Mouse (Mus musculus): ENCODE results near the gene Rpap1. TPM values are rescaled to one million over a fixed set of nuclear protein-coding genes. Genes with fewer than 3 reads are reported as not detected.
A peak's percentile ranks its signal among the peaks of the same experiment; 100 is the strongest.

The Rpap1 gene
- polyA plus RNA-seq (2014; fragmentation: Nextera tagmentation; extraction: Ambion mirVana): 26.3 and 30.7 TPM in 2 replicates

DNA sequence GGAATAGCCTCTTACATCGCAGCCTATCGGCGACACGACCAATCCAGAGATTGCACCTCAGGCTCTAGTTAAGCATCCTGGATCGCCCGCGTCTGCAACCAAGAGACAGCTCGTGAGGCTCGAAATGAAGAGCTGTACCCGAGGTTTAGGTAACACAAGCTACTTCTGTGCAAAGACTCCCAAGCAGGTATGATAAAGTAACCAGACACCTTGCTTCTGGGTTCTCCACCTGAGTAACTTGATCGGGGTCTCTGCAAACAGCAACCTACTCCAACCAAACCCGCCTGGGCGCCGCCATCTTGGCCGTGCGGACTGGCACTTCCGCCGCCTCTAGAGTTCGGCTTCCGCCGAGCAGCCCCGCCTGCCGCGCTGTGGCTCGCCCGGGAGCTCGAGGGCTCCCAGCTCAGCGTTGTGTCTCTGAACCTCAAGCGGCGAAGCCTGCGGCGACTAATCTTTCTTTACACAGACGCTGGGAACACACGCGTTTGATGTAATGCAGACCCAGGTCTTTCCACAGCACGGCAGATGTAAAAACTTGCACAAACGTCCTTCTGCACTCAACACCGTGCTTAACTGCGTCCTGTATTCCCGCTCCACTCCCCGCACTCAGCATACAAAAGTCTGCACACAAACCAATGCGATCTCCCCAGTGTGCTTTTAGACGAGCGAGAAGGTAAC lies at the start of gene Rpap1:
Rpap1 (minus strand) TSS at position 332 of the 678 bp plus-strand sequence.
- Histone ChIP-seq H3K4me3 (ENCODE audit: low read depth, low read length) (peak within 1 kb of the TSS; percentile 46), H3K27ac (replicated peaks; ENCODE audit: low read depth, low read length) (peak within 1 kb of the TSS; percentile 63), H3K9me3 (ENCODE audit: control insufficient read depth, low read length) (no peaks in the 10 kb centered on the region), H3K27me3 (ENCODE audit: control insufficient read depth, insufficient read depth, low read length) (no peaks in the 10 kb centered on the region), H3K4me2 (ENCODE audit: low read depth, severe bottlenecking) (peak within 1 kb of the TSS; percentile 53), H3K9ac (ENCODE audit: low read length) (peak within 1 kb of the TSS; percentile 69), H3K36me3 (ENCODE audit: control insufficient read depth, insufficient read depth, low read length) (peaks cover 3% of the 10 kb centered on the region; the same call in 1 of the 2 replicates), H3K4me1 (ENCODE audit: control insufficient read depth, insufficient read depth, low read length) (no peaks in the 10 kb centered on the region)
- WGBS: under 1% methylated on average over 44 of the region's 44 CpGs
- ATAC-seq (ENCODE audit: insufficient number of reproducible peaks, low FRiP score, low TSS enrichment, low read depth) (peak; percentile 90), DNase-seq (ENCODE audit: low spot score) (peak; percentile 92)

DNA sequence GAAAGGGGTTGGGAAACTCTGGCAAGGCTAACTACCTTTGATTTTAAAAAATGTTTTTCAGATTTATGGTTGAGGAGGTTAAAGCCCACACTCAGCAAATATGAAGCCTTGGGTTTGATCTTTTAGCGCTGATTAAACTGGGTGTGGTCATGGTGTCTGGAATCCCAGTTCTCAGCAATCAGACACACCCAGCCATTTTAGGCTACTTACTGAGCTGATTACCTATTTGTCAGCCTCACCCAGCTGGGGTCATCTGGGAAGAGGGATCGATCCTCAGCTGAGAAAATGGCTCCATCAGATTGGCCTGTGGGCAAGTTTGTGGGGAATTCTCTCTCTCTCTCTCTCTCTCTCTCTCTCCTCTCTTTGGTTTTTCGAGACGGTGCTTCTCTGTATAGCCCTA lies 46.9 kb upstream of the Rpap1 start:
- H3K4me1 ChIP-seq (ENCODE audit: control insufficient read depth, insufficient read depth, low read length): no peaks in the 10 kb centered on the region
- no peak overlapping the region for H3K4me3 ChIP-seq (ENCODE audit: low read depth, low read length)
- no peaks in the 10 kb centered on the region for H3K36me3 ChIP-seq (ENCODE audit: control insufficient read depth, insufficient read depth, low read length)
- WGBS: 90% methylated on average over 4 of the region's 4 CpGs
- no peaks in the 10 kb centered on the region for H3K9me3 ChIP-seq (ENCODE audit: control insufficient read depth, low read length)
- no peak for DNase-seq (ENCODE audit: low spot score)
- H3K9ac ChIP-seq (ENCODE audit: low read length): no peak overlapping the region
- no peak overlapping the region for H3K4me2 ChIP-seq (ENCODE audit: low read depth, severe bottlenecking)
- H3K27me3 ChIP-seq (ENCODE audit: control insufficient read depth, insufficient read depth, low read length): no peaks in the 10 kb centered on the region
- ATAC-seq (ENCODE audit: insufficient number of reproducible peaks, low FRiP score, low TSS enrichment, low read depth): no peak
- no peak overlapping the region for H3K27ac ChIP-seq (replicated peaks; ENCODE audit: low read depth, low read length)

DNA sequence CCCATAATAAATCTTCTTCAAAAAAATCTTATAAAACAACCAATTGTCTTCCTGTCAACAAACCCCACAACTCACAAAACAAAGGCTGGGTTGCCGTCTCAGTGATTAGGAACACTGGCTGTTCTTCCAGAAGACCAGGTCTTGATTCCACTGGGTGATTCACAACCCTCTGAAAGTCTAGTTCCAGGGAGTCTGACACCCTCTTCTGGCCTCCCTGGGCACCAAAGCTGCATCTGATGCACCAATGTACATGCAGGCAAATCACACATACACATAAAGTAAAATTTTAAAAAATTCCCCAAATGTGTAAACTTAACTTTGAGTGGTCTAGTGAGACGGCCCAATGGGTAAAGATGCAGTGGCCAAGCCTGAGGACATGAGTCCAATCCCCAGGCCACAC lies 43.2 kb upstream of the Rpap1 start:
- Histone ChIP-seq H3K27me3 (ENCODE audit: control insufficient read depth, insufficient read depth, low read length) (no peaks in the 10 kb centered on the region), H3K4me1 (ENCODE audit: control insufficient read depth, insufficient read depth, low read length) (no peaks in the 10 kb centered on the region), H3K9ac (ENCODE audit: low read length) (no peak overlapping the region), H3K4me3 (ENCODE audit: low read depth, low read length) (no peak overlapping the region), H3K27ac (replicated peaks; ENCODE audit: low read depth, low read length) (no peak overlapping the region), H3K9me3 (ENCODE audit: control insufficient read depth, low read length) (no peaks in the 10 kb centered on the region), H3K36me3 (ENCODE audit: control insufficient read depth, insufficient read depth, low read length) (no peaks in the 10 kb centered on the region), H3K4me2 (ENCODE audit: low read depth, severe bottlenecking) (no peak overlapping the region)
- WGBS: 70% methylated on average over 2 of the region's 2 CpGs
- ATAC-seq (ENCODE audit: insufficient number of reproducible peaks, low FRiP score, low TSS enrichment, low read depth) (no peak), DNase-seq (ENCODE audit: low spot score) (no peak)

DNA sequence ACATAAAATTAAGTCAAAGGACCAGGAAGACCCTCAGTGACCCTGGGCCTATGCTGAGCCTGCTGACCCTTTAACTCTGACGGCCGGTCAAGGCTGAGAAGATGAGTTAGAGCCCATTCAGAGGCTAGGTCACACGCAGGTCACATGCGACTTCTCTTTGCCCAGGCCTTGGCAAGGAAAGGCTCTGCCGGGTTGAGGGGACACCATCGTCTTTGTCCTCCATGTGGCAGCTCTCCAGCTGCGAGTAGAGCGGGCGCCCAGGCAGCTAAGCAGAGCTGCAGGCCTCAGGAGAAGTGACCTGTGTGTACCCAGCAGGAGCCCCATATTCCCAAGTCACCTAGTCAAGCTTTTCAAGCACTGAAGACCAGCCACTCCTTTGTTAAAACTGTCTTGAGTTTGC lies 33.8 kb upstream of the Rpap1 start:
- no peak overlapping the region for H3K9ac ChIP-seq (ENCODE audit: low read length)
- H3K4me2 ChIP-seq (ENCODE audit: low read depth, severe bottlenecking): no peak overlapping the region
- H3K9me3 ChIP-seq (ENCODE audit: control insufficient read depth, low read length): no peaks in the 10 kb centered on the region
- whole genome bisulfite sequencing: 87% methylated on average over 9 of the region's 9 CpGs
- no peak for ATAC-seq (ENCODE audit: insufficient number of reproducible peaks, low FRiP score, low TSS enrichment, low read depth)
- H3K36me3 ChIP-seq (ENCODE audit: control insufficient read depth, insufficient read depth, low read length): peaks cover 3% of the 10 kb centered on the region
- no peaks in the 10 kb centered on the region for H3K4me1 ChIP-seq (ENCODE audit: control insufficient read depth, insufficient read depth, low read length)
- no peaks in the 10 kb centered on the region for H3K27me3 ChIP-seq (ENCODE audit: control insufficient read depth, insufficient read depth, low read length)
- no peak overlapping the region for H3K27ac ChIP-seq (replicated peaks; ENCODE audit: low read depth, low read length)
- H3K4me3 ChIP-seq (ENCODE audit: low read depth, low read length): no peak overlapping the region
- DNase-seq (ENCODE audit: low spot score): no peak

DNA sequence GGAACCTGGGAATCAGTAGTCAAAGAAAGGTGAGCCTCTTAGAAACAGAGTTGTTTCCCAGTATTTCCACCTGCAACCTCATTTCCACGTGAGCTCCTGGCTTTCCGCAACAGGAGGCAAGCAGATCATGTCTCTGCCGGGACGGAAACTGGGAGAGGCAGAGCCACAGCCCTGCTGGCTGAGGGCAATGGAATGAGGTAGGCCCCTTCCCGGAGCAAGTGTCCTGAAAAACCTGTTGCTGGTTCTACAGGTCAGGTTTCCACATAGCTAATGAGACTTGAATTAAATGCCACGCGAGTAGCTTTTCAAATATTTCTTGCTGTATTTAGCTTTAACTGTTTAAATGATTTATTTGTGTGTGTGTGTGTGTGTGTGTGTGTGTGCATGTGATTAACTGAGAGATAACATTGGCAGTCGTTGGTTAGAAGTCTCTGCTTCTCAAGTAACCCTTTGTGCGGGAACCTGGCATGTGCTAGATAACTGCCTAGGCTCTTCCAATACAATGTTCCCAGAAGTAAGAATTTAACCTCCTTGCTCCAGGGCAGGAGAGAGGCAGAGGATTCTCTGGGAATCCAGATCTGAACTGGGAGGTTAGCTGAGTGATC lies 31.4 kb upstream of the Rpap1 start:
- ATAC-seq (ENCODE audit: insufficient number of reproducible peaks, low FRiP score, low TSS enrichment, low read depth): no peak
- no peak overlapping the region for H3K27ac ChIP-seq (replicated peaks; ENCODE audit: low read depth, low read length)
- no peaks in the 10 kb centered on the region for H3K4me1 ChIP-seq (ENCODE audit: control insufficient read depth, insufficient read depth, low read length)
- no peak overlapping the region for H3K4me2 ChIP-seq (ENCODE audit: low read depth, severe bottlenecking)
- no peak for DNase-seq (ENCODE audit: low spot score)
- 65% methylated on average over 9 of the region's 9 CpGs for WGBS
- peaks cover 3% of the 10 kb centered on the region for H3K36me3 ChIP-seq (ENCODE audit: control insufficient read depth, insufficient read depth, low read length)
- no peaks in the 10 kb centered on the region for H3K27me3 ChIP-seq (ENCODE audit: control insufficient read depth, insufficient read depth, low read length)
- H3K9ac ChIP-seq (ENCODE audit: low read length): no peak overlapping the region
- no peaks in the 10 kb centered on the region for H3K9me3 ChIP-seq (ENCODE audit: control insufficient read depth, low read length)
- no peak overlapping the region for H3K4me3 ChIP-seq (ENCODE audit: low read depth, low read length)

DNA sequence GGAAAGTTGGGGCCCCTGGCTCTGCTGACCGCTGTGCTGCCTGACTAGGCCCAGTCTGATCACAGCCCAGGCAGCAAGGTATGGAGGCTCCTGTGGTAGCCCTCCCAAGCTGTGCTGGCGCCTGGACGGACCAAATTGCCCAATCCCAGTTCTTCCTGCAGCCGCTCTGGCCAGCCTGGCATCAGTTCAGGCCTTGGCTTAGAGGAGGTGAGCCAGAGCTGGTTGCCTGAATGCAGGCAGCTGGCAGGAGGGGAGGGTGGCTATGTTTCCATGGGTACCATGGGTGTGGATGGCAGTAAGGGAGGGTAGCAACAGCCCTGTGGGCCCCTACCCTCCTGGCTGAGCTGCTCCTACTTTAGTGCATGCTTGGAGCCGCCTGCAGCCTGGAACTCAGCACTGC lies 29.7 kb upstream of the Rpap1 start:
- H3K4me3 ChIP-seq (ENCODE audit: low read depth, low read length): no peak overlapping the region
- peaks cover 3% of the 10 kb centered on the region for H3K36me3 ChIP-seq (ENCODE audit: control insufficient read depth, insufficient read depth, low read length)
- H3K27ac ChIP-seq (replicated peaks; ENCODE audit: low read depth, low read length): no peak overlapping the region
- H3K9me3 ChIP-seq (ENCODE audit: control insufficient read depth, low read length): no peaks in the 10 kb centered on the region
- H3K9ac ChIP-seq (ENCODE audit: low read length): no peak overlapping the region
- no peaks in the 10 kb centered on the region for H3K4me1 ChIP-seq (ENCODE audit: control insufficient read depth, insufficient read depth, low read length)
- ATAC-seq (ENCODE audit: insufficient number of reproducible peaks, low FRiP score, low TSS enrichment, low read depth) (no peak), DNase-seq (ENCODE audit: low spot score) (no peak)
- no peak overlapping the region for H3K4me2 ChIP-seq (ENCODE audit: low read depth, severe bottlenecking)
- 84% methylated on average over 5 of the region's 5 CpGs for WGBS
- H3K27me3 ChIP-seq (ENCODE audit: control insufficient read depth, insufficient read depth, low read length): no peaks in the 10 kb centered on the region

DNA sequence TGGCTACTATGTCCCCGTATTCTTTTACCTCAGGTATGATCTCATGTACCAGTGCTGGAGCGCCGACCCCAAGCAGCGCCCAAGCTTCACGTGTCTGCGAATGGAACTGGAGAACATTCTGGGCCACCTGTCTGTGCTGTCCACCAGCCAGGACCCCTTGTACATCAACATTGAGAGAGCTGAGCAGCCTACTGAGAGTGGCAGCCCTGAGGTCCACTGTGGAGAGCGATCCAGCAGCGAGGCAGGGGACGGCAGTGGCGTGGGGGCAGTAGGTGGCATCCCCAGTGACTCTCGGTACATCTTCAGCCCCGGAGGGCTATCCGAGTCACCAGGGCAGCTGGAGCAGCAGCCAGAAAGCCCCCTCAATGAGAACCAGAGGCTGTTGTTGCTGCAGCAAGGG lies 29.3 kb upstream of the Rpap1 start:
- no peak overlapping the region for H3K4me3 ChIP-seq (ENCODE audit: low read depth, low read length)
- no peak for DNase-seq (ENCODE audit: low spot score)
- no peaks in the 10 kb centered on the region for H3K27me3 ChIP-seq (ENCODE audit: control insufficient read depth, insufficient read depth, low read length)
- 94% methylated on average over 13 of the region's 13 CpGs for WGBS
- H3K36me3 ChIP-seq (ENCODE audit: control insufficient read depth, insufficient read depth, low read length): peaks cover 3% of the 10 kb centered on the region
- no peak overlapping the region for H3K27ac ChIP-seq (replicated peaks; ENCODE audit: low read depth, low read length)
- no peak overlapping the region for H3K4me2 ChIP-seq (ENCODE audit: low read depth, severe bottlenecking)
- H3K4me1 ChIP-seq (ENCODE audit: control insufficient read depth, insufficient read depth, low read length): no peaks in the 10 kb centered on the region
- ATAC-seq (ENCODE audit: insufficient number of reproducible peaks, low FRiP score, low TSS enrichment, low read depth): no peak
- H3K9me3 ChIP-seq (ENCODE audit: control insufficient read depth, low read length): no peaks in the 10 kb centered on the region
- H3K9ac ChIP-seq (ENCODE audit: low read length): no peak overlapping the region

DNA sequence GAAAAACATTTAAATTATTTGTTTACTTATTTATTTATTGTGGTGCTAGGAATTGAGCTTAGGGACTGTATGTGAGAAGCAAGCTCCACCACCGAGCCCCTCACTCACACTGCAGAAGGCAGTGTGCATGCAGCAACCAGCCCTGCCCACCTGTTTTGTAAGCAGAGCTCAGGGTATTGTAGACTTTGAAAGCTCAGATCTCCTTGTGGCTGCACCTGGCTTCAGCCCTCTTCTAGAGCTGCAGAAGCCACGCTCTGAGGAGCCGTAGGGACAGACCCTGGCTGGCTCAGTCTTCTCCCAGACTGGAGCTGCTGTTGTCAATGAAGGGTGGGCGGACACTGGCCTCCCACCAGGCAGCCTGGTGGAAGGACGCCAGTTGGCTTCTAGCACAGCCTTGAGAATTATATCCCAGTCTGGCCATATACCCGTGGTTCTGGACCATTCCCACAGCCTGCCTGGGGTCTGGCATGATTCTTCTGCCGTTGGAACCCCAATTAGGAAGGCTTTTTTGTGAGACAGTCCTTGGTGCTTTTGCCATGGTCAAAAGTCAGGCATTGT lies 27.1 kb upstream of the Rpap1 start:
- no peak for DNase-seq (ENCODE audit: low spot score)
- Histone ChIP-seq H3K4me2 (ENCODE audit: low read depth, severe bottlenecking) (no peak overlapping the region), H3K4me3 (ENCODE audit: low read depth, low read length) (no peak overlapping the region), H3K36me3 (ENCODE audit: control insufficient read depth, insufficient read depth, low read length) (peaks cover 3% of the 10 kb centered on the region), H3K27ac (replicated peaks; ENCODE audit: low read depth, low read length) (no peak overlapping the region), H3K9ac (ENCODE audit: low read length) (no peak overlapping the region), H3K4me1 (ENCODE audit: control insufficient read depth, insufficient read depth, low read length) (no peaks in the 10 kb centered on the region), H3K9me3 (ENCODE audit: control insufficient read depth, low read length) (no peaks in the 10 kb centered on the region), H3K27me3 (ENCODE audit: control insufficient read depth, insufficient read depth, low read length) (no peaks in the 10 kb centered on the region)
- no peak for ATAC-seq (ENCODE audit: insufficient number of reproducible peaks, low FRiP score, low TSS enrichment, low read depth)
- WGBS: 47% methylated on average over 7 of the region's 7 CpGs
